Mouse (Mus musculus): Measurements from ENCODE around the gene Serbp1.

GRCm38 (mm10) chr6:67205081-67206037, 32.6 kb upstream of the Serbp1 start:
- no peak for TF ChIP-seq EP300 (IDR thresholded peaks at IDR 0.05; ENCODE audit: low read depth)
- no peak for TF ChIP-seq CTCF (IDR thresholded peaks at IDR 0.05; ENCODE audit: low read depth)
